Mouse (Mus musculus) midbrain, embryonic 12.5 days (tissue): Measurements from ENCODE around the gene Tmem145. TPM values are rescaled to one million over a fixed set of nuclear protein-coding genes. Genes with fewer than 3 reads are reported as not detected.

Experiments
- ATAC-seq: fragments of 200-750 bp; cut with Nextera tagmentation; 2 replicates; pipeline ENCODE4 v1.8.0; 2017; ENCODE audit warnings: low read depth, moderate TSS enrichment, moderate library complexity; ENCODE audit not compliant: low FRiP score
- H3K27ac ChIP-seq: fragments of 300-500 bp; sonication (generic); replicated peaks from 2 replicates; pipeline ENCODE4 v1.5.1; 2016; ENCODE audit warnings: mild to moderate bottlenecking
- H3K27me3 ChIP-seq: fragments of 300-500 bp; sonication (generic); 2 replicates; pipeline ENCODE4 v1.6.1; 2016; ENCODE audit warnings: mild to moderate bottlenecking
- H3K36me3 ChIP-seq: fragments of 300-500 bp; sonication (generic); 2 replicates; pipeline ENCODE4 v1.6.1; 2016
- H3K4me1 ChIP-seq: fragments of 300-500 bp; sonication (generic); 2 replicates; pipeline ENCODE4 v1.6.1; 2016
- H3K4me2 ChIP-seq: fragments of 300-500 bp; sonication (generic); replicated peaks from 2 replicates; pipeline ENCODE4 v1.6.1; 2016; ENCODE audit warnings: mild to moderate bottlenecking, moderate library complexity
- H3K4me3 ChIP-seq: fragments of 300-500 bp; sonication (generic); 2 replicates; pipeline ENCODE4 v1.5.1; 2016; ENCODE audit warnings: mild to moderate bottlenecking
- H3K9ac ChIP-seq: fragments of 300-500 bp; sonication (generic); replicated peaks from 2 replicates; pipeline ENCODE4 v1.6.1; 2016; ENCODE audit warnings: mild to moderate bottlenecking, moderate library complexity
- H3K9me3 ChIP-seq: fragments of 300-500 bp; sonication (generic); 2 replicates; pipeline ENCODE4 v1.6.1; 2016; ENCODE audit warnings: mild to moderate bottlenecking
- WGBS: fragments of 180-500 bp; shearing (Covaris S2); methylation state at CpG from one replicate; pipeline ENCODE4 v1.1.7; 2016; 5-methylcytosine and 5-hydroxymethylcytosine counted together
- polyA plus RNA-seq: library from polyadenylated mRNA; unstranded; fragments of >200 nt; fragmentation: Nextera tagmentation; extraction: Ambion mirVana; gene quantifications from 2 replicates; pipeline ENCODE4 v1.2.1, GENCODE M21; 2016

Tmem145 gene
- polyA plus RNA-seq, 1 experiment from 2014 or later, result 21.4 TPM

GRCm38 (mm10) chr7:25301063-25301462 lies 4.8 kb upstream of the Tmem145 start, which contains the start of gene Prr19:
Gene Prr19, plus strand, starts transcription at chr7:25301411.
- Histone ChIP-seq H3K9me3 (no peaks in the 10 kb centered on the region), H3K4me2 (no peak within 1 kb of the TSS), H3K9ac (no peak within 1 kb of the TSS), H3K27me3 (peaks cover 17% of the 10 kb centered on the region), H3K36me3 (peaks cover 1% of the 10 kb centered on the region; the same call in 1 of the 2 replicates), H3K4me3 (no peak within 1 kb of the TSS), H3K4me1 (peaks cover 25% of the 10 kb centered on the region), H3K27ac (no peak within 1 kb of the TSS)
- ATAC-seq, result 0 out of 2 replicates have a peak, but pooled peaks have one; percentile 42
- 55% methylated on average over 19 of the region's 19 CpGs for WGBS

- WGBS, result 80% methylated on average over 9 of the region's 9 CpGs
Observed at GRCm38 (mm10) chr7:25303003-25303684, 2.8 kb upstream of the Tmem145 start.

GRCm38 (mm10) chr7:25303685-25304006 lies 2.3 kb upstream of the Tmem145 start:
- Histone ChIP-seq H3K27me3 (peaks cover 34% of the 10 kb centered on the region), H3K36me3 (no peaks in the 10 kb centered on the region), H3K4me1 (peaks cover 12% of the 10 kb centered on the region), H3K27ac (no peak overlapping the region), H3K9ac (no peak overlapping the region), H3K9me3 (no peaks in the 10 kb centered on the region), H3K4me2 (no peak overlapping the region), H3K4me3 (no peak overlapping the region)
- WGBS, result 78% methylated on average over 3 of the region's 3 CpGs
- ATAC-seq, result no peak

More at GRCm38 (mm10) chr7:25303003-25303684, 2.8 kb upstream of the Tmem145 start:
- Histone ChIP-seq H3K27ac (no peak overlapping the region), H3K36me3 (no peaks in the 10 kb centered on the region), H3K4me1 (peaks cover 17% of the 10 kb centered on the region), H3K27me3 (peaks cover 29% of the 10 kb centered on the region), H3K9ac (no peak overlapping the region), H3K4me3 (no peak overlapping the region), H3K9me3 (no peaks in the 10 kb centered on the region), H3K4me2 (no peak overlapping the region)
- ATAC-seq, result no peak

- Histone ChIP-seq H3K27me3 (peaks cover 43% of the 10 kb centered on the region), H3K4me2 (peak overlapping the region; percentile 76), H3K4me1 (peaks cover 11% of the 10 kb centered on the region), H3K4me3 (peak overlapping the region; percentile 57), H3K9ac (peak overlapping the region; percentile 71), H3K27ac (peak overlapping the region; percentile 65), H3K9me3 (no peaks in the 10 kb centered on the region), H3K36me3 (no peaks in the 10 kb centered on the region)
- peak; percentile 38; the same call in 1 of the 2 replicates for ATAC-seq
- 3% methylated on average over 2 of the region's 2 CpGs for WGBS
Observed at GRCm38 (mm10) chr7:25305481-25305880, 425 bp upstream of the Tmem145 start.

DNA sequence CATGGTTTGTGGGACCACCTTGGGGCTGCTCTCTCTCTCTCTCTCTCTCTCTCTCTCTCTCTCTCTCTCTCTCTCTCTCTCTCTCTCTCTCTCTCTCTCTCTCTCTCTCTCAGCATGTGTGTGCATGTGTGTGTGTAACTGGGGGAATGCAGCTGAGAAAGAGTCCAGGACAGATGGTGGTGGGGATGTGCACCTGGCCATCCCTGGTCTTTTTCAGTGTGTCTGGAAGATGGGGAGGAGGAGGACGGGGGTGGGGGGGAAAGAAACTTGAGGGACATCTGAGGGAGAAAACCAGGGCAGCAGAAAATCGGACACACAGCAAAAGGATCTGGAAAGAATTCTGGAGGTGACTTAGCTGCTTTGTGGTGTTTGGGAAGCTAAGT lies 699 bp downstream of the Tmem145 start:
- 37% methylated on average over 2 of the region's 2 CpGs for WGBS
- Histone ChIP-seq H3K27ac (peak overlapping the region; percentile 65; the same call in 1 of the 2 replicates), H3K4me3 (peak overlapping the region; percentile 57), H3K4me1 (peaks cover 11% of the 10 kb centered on the region), H3K27me3 (peaks cover 53% of the 10 kb centered on the region), H3K9ac (peak overlapping the region; percentile 71), H3K9me3 (no peaks in the 10 kb centered on the region), H3K4me2 (peak overlapping the region; percentile 76), H3K36me3 (no peaks in the 10 kb centered on the region)
- 0 out of 2 replicates have a peak, but pooled peaks have one; percentile 2 for ATAC-seq

DNA sequence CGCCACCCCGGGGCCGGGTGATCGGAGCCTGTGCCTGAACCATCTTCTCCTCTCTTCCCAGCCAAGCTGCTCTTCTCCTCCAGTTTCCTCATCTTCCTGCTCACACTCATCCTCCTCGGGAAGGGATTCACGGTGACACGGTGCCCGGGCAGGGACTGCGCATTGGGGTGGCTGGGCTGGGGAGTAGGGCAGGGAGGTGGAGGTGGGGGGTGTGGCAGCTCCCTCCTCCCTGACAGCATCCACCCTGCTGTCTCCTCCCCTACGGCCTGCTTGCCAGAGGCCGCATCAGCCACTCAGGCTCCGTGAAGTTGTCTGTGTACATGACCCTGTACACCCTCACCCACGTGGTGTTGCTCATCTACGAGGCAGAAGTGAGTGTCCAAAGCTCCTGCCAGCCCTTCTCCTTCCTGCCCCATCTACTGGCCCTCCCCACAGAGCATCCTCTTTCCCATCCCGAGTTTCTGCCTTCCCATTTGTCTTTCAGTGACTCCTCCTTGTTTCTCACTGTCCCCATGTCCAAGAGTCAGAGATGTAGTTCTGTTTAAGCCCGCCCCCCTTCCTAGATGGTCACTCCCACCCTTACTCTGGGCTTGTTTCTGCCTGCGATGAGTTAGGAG lies 2.9 kb downstream of the Tmem145 start:
- Histone ChIP-seq H3K27me3 (peaks cover 62% of the 10 kb centered on the region), H3K27ac (no peak overlapping the region), H3K4me1 (peaks cover 11% of the 10 kb centered on the region), H3K36me3 (no peaks in the 10 kb centered on the region), H3K9me3 (no peaks in the 10 kb centered on the region), H3K4me2 (no peak overlapping the region), H3K9ac (no peak overlapping the region), H3K4me3 (no peak overlapping the region)
- ATAC-seq, result no peak
- 68% methylated on average over 16 of the region's 17 CpGs for WGBS

GRCm38 (mm10) chr7:25309425-25309824 lies 3.5 kb downstream of the Tmem145 start:
- Histone ChIP-seq H3K4me3 (no peak overlapping the region), H3K27me3 (peaks cover 64% of the 10 kb centered on the region), H3K36me3 (no peaks in the 10 kb centered on the region), H3K4me2 (no peak overlapping the region), H3K4me1 (peaks cover 11% of the 10 kb centered on the region), H3K9ac (no peak overlapping the region), H3K9me3 (no peaks in the 10 kb centered on the region), H3K27ac (no peak overlapping the region)
- WGBS, result 89% methylated on average over 9 of the region's 9 CpGs
- no peak for ATAC-seq

- Histone ChIP-seq H3K4me1 (peaks cover 16% of the 10 kb centered on the region), H3K4me2 (no peak overlapping the region), H3K4me3 (no peak overlapping the region), H3K27me3 (peaks cover 82% of the 10 kb centered on the region), H3K9ac (no peak overlapping the region), H3K9me3 (no peaks in the 10 kb centered on the region), H3K36me3 (no peaks in the 10 kb centered on the region), H3K27ac (no peak overlapping the region)
- ATAC-seq, result no peak
- 85% methylated on average over 11 of the region's 11 CpGs for WGBS
Observed at GRCm38 (mm10) chr7:25311193-25311592, 5.3 kb downstream of the Tmem145 start.

- no peak overlapping the region for H3K4me3 ChIP-seq
- 52% methylated on average over 7 of the region's 7 CpGs for WGBS
- no peak overlapping the region for H3K9ac ChIP-seq
Observed at GRCm38 (mm10) chr7:25313325-25313724, 7.4 kb downstream of the Tmem145 start.

DNA sequence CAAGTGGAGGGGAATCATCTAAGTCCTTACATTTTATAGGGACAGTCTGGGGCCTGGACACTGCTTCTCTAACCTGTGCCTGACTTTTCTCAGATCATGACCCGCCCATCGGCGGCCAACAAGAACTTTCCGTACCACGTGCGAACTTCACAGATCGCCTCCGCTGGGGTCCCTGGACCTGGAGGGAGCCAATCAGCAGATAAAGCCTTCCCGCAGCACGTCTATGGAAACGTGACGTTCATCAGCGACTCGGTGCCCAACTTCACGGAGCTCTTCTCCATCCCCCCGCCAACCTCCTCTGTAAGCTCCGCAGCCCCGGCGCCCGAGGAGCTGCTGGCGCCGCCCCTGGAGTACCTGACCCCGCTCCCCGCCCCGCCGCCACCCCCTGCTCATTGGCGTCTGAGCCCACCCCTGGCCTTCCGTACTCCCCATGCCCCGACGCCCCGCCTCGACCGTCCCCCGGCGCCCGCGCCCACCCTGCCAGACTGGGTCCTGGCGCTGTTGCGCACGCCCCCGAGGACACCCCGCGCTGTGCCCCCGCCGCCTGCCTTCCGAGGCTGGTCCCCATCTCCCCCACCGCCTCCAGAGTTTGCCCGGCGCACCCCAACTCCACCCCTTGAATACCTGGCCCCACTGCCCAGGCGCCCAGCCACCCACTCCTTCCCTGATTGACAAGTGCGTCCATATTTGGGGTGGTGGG lies 8.8 kb downstream of the Tmem145 start:
- Histone ChIP-seq H3K36me3 (no peaks in the 10 kb centered on the region), H3K9ac (peak overlapping the region; percentile 52), H3K4me1 (peaks cover 29% of the 10 kb centered on the region), H3K4me3 (peak overlapping the region; percentile 44), H3K27ac (no peak overlapping the region), H3K9me3 (no peaks in the 10 kb centered on the region), H3K4me2 (peak overlapping the region; percentile 99), H3K27me3 (peaks cover 57% of the 10 kb centered on the region)
- WGBS, result 2% methylated on average over 48 of the region's 51 CpGs
- no peak for ATAC-seq

More at GRCm38 (mm10) chr7:25313325-25313724, 7.4 kb downstream of the Tmem145 start:
- no peak overlapping the region for H3K27ac ChIP-seq
- no peak for ATAC-seq
- no peaks in the 10 kb centered on the region for H3K9me3 ChIP-seq
- H3K36me3 ChIP-seq, result no peaks in the 10 kb centered on the region
- peaks cover 69% of the 10 kb centered on the region for H3K27me3 ChIP-seq
- H3K4me1 ChIP-seq, result peaks cover 27% of the 10 kb centered on the region
- no peak overlapping the region for H3K4me2 ChIP-seq

GRCm38 (mm10) chr7:25315306-25316041 lies 9.6 kb downstream of the Tmem145 start:
- no peaks in the 10 kb centered on the region for H3K9me3 ChIP-seq
- under 1% methylated on average over 69 of the region's 69 CpGs for WGBS

More at GRCm38 (mm10) chr7:25315306-25316041, 9.6 kb downstream of the Tmem145 start:
- Histone ChIP-seq H3K27ac (no peak overlapping the region), H3K27me3 (peaks cover 57% of the 10 kb centered on the region), H3K4me1 (peaks cover 29% of the 10 kb centered on the region), H3K9ac (peak overlapping the region; percentile 52), H3K4me2 (peak overlapping the region; percentile 99), H3K4me3 (peak overlapping the region; percentile 44), H3K36me3 (no peaks in the 10 kb centered on the region)
- no peak for ATAC-seq
